Mouse (Mus musculus) liver, adult 2 months (tissue): Measurements from ENCODE around the gene Ugt2a1. TPM values are rescaled to one million over a fixed set of nuclear protein-coding genes. Genes with fewer than 3 reads are reported as not detected.
"Not testable (repeated sequence)": the region's sequence is repeated elsewhere in the genome, so short reads cannot be mapped to it uniquely, and the experiment has no call there.

Experiments
- DNase-seq: peaks from one replicate; pipeline ENCODE4 v3.0.0-alpha.2; 2011; ENCODE audit warnings: low read depth, low spot score; ENCODE audit errors: extremely low read depth
- H3K27ac ChIP-seq: fragments of 200-500 bp; replicated peaks from 2 replicates; pipeline ENCODE4 v1.5.1; 2012; ENCODE audit warnings: low read depth, mild to moderate bottlenecking, control low read depth, inconsistent platforms, low read length; ENCODE audit not compliant: insufficient read depth
- H3K27me3 ChIP-seq: fragments of 200-500 bp; 2 replicates; pipeline ENCODE4 v1.6.1; 2012; ENCODE audit warnings: mild to moderate bottlenecking, moderate library complexity, low read length, inconsistent platforms; ENCODE audit not compliant: control insufficient read depth, insufficient read depth
- H3K36me3 ChIP-seq: fragments of 200-500 bp; 2 replicates; pipeline ENCODE4 v1.6.1; 2012; ENCODE audit warnings: low read length, inconsistent platforms; ENCODE audit not compliant: control insufficient read depth, insufficient read depth
- H3K4me1 ChIP-seq: fragments of 200-500 bp; 2 replicates; pipeline ENCODE4 v1.6.1; 2011; ENCODE audit warnings: low read length; ENCODE audit not compliant: control insufficient read depth, insufficient read depth
- H3K4me3 ChIP-seq: fragments of 200-500 bp; 2 replicates; pipeline ENCODE4 v1.5.1; 2011; ENCODE audit warnings: low read depth, mild to moderate bottlenecking, control low read depth, low read length, moderate library complexity; ENCODE audit not compliant: insufficient read depth
- H3K79me2 ChIP-seq: fragments of 200-500 bp; 2 replicates; pipeline ENCODE4 v1.6.1; 2012; ENCODE audit warnings: inconsistent platforms, mild to moderate bottlenecking, low read length, moderate library complexity; ENCODE audit not compliant: control insufficient read depth, insufficient read depth
- H3K9ac ChIP-seq: fragments of 200-500 bp; 2 replicates; pipeline ENCODE4 v1.6.1; 2012; ENCODE audit warnings: low read depth, mild to moderate bottlenecking, control low read depth, inconsistent platforms, low read length
- CTCF ChIP-seq: fragments of 200-500 bp; IDR thresholded peaks from 2 replicates; pipeline ENCODE4 v1.5.1; 2011; ENCODE audit warnings: low read depth, low read length, control low read depth
- POLR2A ChIP-seq: fragments of 200-500 bp; IDR thresholded peaks from 2 replicates; pipeline ENCODE4 v1.6.1; 2011; ENCODE audit warnings: low read length, control low read depth; ENCODE audit not compliant: insufficient read depth; ENCODE audit errors: extremely low read depth
- WGBS: fragments of 180-500 bp; shearing (Covaris S2); methylation state at CpG from one replicate; pipeline ENCODE4 v1.1.7; 2018; 5-methylcytosine and 5-hydroxymethylcytosine counted together
- polyA plus RNA-seq: library from polyadenylated mRNA; depleted of rRNA; stranded (reverse); fragments of >200 nt; gene quantifications from 2 replicates; pipeline ENCODE4 v1.2.3, GENCODE M21; 2012
- total RNA-seq: library from RNA; depleted of rRNA; stranded (reverse); fragments of >200 nt; gene quantifications from 2 replicates; pipeline ENCODE4 v1.2.3, GENCODE M21; 2014

Gene Ugt2a1
- total and polyA plus RNA-seq, 2 experiments: not detected

DNA sequence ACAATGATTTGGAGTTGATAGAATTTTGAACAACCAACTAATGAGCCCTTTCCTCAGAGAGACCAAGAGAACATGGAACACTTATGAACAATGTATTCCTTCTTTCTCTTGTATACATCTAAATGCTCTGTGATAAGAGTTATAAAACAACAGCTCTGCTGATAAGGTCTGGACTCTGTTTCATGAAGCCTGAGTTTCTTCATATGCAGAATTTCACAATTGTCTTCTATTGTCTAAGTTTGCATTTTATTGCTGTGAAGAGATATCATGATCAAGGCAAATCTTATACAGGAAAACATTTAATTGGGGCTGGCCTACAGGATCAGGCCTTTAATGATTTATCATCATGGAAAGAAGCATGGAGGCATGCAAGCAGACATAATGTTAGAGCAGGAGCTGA is 33.0 kb downstream of the Ugt2a1 start:
- Histone ChIP-seq H3K4me3 (no peak overlapping the region), H3K27me3 (no peaks in the 10 kb centered on the region), H3K9ac (no peak overlapping the region), H3K79me2 (no peaks in the 10 kb centered on the region), H3K36me3 (no peaks in the 10 kb centered on the region), H3K27ac (no peak overlapping the region), H3K4me1 (peaks cover 7% of the 10 kb centered on the region; the same call in 1 of the 2 replicates)
- DNase-seq: peak; percentile 9
- TF ChIP-seq CTCF (no peak), POLR2A (no peak)

DNA sequence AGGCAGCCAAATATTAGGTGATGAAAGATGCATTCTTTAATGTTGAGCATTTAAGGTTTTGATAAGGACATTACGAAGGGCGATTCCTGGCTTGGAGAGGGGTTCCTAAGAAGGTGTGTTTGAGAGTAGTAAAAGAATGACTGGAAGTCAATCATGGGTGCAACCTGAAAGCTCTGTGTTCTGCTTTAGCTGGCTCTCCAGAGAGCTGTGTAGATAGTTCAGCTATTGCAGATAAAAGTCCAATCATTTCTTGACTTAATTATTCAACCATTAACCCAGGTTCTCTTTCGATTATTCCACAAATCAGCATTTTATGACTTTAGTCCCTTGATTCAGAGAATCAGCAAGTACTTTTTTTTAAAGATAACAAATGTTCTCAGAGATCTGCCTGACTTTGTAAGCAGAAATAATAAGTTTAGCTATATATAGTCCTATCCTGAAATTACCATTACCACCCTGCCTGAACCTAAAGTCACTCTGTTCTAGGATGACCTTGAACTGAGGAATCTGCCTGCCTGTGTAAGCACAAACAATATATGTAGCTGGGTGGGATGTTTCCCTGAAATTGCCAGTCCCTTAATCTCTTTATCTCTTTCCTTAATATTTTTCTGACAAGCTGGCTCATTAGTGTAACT is 34.3 kb downstream of the Ugt2a1 start:
- DNase-seq: peak; percentile 86
- H3K27ac ChIP-seq: peak overlapping the region; percentile 63

DNA sequence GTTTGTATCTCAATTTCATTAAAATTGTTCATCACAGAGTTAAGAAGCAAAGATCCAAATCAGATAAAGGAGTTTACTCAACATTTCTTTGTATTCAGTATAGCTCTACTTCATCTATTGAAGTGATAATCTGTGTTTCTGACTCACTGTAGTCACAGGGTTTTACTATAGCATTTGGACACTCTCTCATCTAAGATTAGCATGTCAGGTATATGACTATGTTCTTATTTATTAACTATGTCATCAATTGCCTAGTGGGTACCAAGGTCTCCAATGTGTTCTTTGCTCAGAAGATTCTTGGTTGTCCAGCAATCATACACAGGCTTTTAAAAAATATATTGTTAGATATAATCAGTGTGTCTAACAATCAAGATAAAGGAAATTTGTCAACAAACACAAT is 35.2 kb downstream of the Ugt2a1 start:
- no peak overlapping the region for H3K27ac ChIP-seq
- H3K4me1 ChIP-seq: peaks cover 7% of the 10 kb centered on the region; the same call in 1 of the 2 replicates
- no peaks in the 10 kb centered on the region for H3K79me2 ChIP-seq
- no peak for TF ChIP-seq POLR2A
- TF ChIP-seq CTCF: no peak
- no peak for DNase-seq
- H3K27me3 ChIP-seq: no peaks in the 10 kb centered on the region
- no peak overlapping the region for H3K9ac ChIP-seq
- H3K36me3 ChIP-seq: no peaks in the 10 kb centered on the region
- no peak overlapping the region for H3K4me3 ChIP-seq

More for the DNA sequence above, 34.3 kb downstream of the Ugt2a1 start:
- H3K27me3 ChIP-seq: no peaks in the 10 kb centered on the region
- H3K9ac ChIP-seq: no peak overlapping the region
- H3K4me3 ChIP-seq: peak overlapping the region; percentile 16; the same call in 1 of the 2 replicates
- peaks cover 7% of the 10 kb centered on the region; the same call in 1 of the 2 replicates for H3K4me1 ChIP-seq
- 27% methylated on average over 3 of the region's 3 CpGs for WGBS
- H3K36me3 ChIP-seq: no peaks in the 10 kb centered on the region
- no peak for TF ChIP-seq CTCF
- TF ChIP-seq POLR2A: no peak
- no peaks in the 10 kb centered on the region for H3K79me2 ChIP-seq

- 66% methylated on average over 3 of the region's 5 CpGs for WGBS
- DNase-seq, H3K27me3 ChIP-seq, H3K36me3 ChIP-seq, H3K79me2 ChIP-seq, H3K4me1 ChIP-seq, H3K4me3 ChIP-seq, H3K9ac ChIP-seq, H3K27ac ChIP-seq: not testable (repeated sequence)
Measured at GRCm38 (mm10) chr5:87452514-87452913, 38.2 kb downstream of the Ugt2a1 start.

- Histone ChIP-seq H3K27ac (peak overlapping the region; percentile 89), H3K79me2 (no peaks in the 10 kb centered on the region; the same call in 1 of the 2 replicates), H3K9ac (peak overlapping the region; percentile 68), H3K4me3 (no peak overlapping the region), H3K4me1 (no peaks in the 10 kb centered on the region), H3K36me3 (no peaks in the 10 kb centered on the region), H3K27me3 (no peaks in the 10 kb centered on the region)
- WGBS: 31% methylated on average over 3 of the region's 3 CpGs
- no peak for TF ChIP-seq CTCF
- TF ChIP-seq POLR2A: no peak
- DNase-seq: peak; percentile 73
Measured at GRCm38 (mm10) chr5:87436264-87436663, 54.4 kb downstream of the Ugt2a1 start.

DNA sequence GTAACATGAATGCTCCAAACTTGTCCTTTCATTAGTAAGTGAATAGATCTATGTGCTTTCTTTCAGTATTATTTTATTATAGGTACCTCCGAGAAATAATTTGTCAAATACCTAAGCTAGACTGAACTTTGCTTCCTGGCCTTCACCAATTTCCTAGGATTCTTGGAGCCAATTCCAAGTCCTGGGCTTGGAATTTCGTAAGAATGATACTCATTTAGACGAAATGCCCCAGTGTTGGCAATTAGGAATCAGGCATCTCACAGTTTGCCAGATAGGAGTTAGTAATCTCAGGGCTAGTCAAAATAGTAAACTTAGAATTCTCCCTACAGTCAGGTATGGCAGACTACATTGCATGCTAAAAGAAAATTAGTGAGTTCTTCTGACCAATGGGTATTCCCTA is 65.0 kb downstream of the Ugt2a1 start:
- Histone ChIP-seq H3K9ac (no peak overlapping the region), H3K27ac (no peak overlapping the region), H3K36me3 (no peaks in the 10 kb centered on the region), H3K27me3 (no peaks in the 10 kb centered on the region), H3K79me2 (no peaks in the 10 kb centered on the region), H3K4me1 (peaks cover 7% of the 10 kb centered on the region; the same call in 1 of the 2 replicates), H3K4me3 (no peak overlapping the region)
- peak; percentile 63 for DNase-seq
- TF ChIP-seq CTCF: no peak
- TF ChIP-seq POLR2A: no peak
- WGBS: 20% methylated on average over 3 of the region's 3 CpGs

DNA sequence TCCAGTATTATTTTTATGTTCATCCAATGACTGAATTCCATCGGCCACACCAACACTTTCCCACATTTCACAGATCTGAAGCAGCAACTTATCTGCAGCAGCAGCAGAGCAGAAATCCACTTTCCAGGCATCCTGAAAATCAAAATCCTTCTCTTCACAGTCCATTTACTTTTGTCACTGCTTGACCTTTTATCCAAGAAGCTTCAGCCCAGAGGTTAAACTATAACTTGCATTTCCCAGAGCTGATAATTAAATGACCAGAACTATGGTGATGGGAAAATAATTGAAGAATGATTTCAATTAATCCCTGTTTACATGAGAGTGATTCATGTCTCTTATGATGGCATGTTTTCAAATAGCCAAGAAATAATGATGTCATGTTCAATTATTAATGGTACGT is 66.6 kb downstream of the Ugt2a1 start, which contains the start of gene Ugt2b38:
TSS of gene Ugt2b38 (minus strand) at position 163 of the 400 bp plus-strand sequence.
- DNase-seq, H3K4me3 ChIP-seq, H3K4me1 ChIP-seq, H3K79me2 ChIP-seq, H3K36me3 ChIP-seq, H3K27me3 ChIP-seq, H3K9ac ChIP-seq, H3K27ac ChIP-seq: not testable (repeated sequence)
- 79% methylated on average over 2 of the region's 2 CpGs for WGBS
